Mouse (Mus musculus) ES-E14 (cell line): ENCODE measurements at regions not wholly inside any gene's neighbourhood (a gene's known extent, or its start where the extent isn't known, plus 50 kb on each side); places are given as distances from the start of the nearest gene placed in this dataset.

Source experiments
- DNase-seq: peaks from one replicate; pipeline ENCODE4 v3.0.0-alpha.2; 2013; ENCODE audit warnings: low read depth, low spot score
- H3K27ac ChIP-seq: 2 replicates; pipeline ENCODE4 v1.5.1; 2012; ENCODE audit warnings: low read depth, mild to moderate bottlenecking, low read length, moderate library complexity, mixed read lengths; ENCODE audit not compliant: poor library complexity, insufficient read depth, severe bottlenecking
- H3K36me3 ChIP-seq: 2 replicates; pipeline ENCODE4 v1.6.1; 2012; ENCODE audit warnings: mild to moderate bottlenecking, low read length, moderate library complexity, mixed read lengths; ENCODE audit not compliant: control insufficient read depth, poor library complexity, insufficient read depth, severe bottlenecking
- H3K4me1 ChIP-seq, 2 experiments: fragments of 150-350 bp in 1 of 2; sonication (generic) in 1 of 2; 2 replicates each; pipeline ENCODE4 v1.6.1; 2012; ENCODE audit warnings: low read length in 2 of 2, mild to moderate bottlenecking in 1 of 2, mixed read lengths in 1 of 2; ENCODE audit not compliant: control insufficient read depth in 2 of 2, insufficient read depth in 2 of 2, poor library complexity in 1 of 2
- H3K4me3 ChIP-seq, 2 experiments: fragments of 150-350 bp in 1 of 2; sonication (generic) in 1 of 2; 2 replicates each; pipeline ENCODE4 v1.5.1; 2012; ENCODE audit warnings: low read length in 2 of 2, low read depth in 1 of 2, mild to moderate bottlenecking in 1 of 2, mixed read lengths in 1 of 2; ENCODE audit not compliant: insufficient read depth in 1 of 2, poor library complexity in 1 of 2, severe bottlenecking in 1 of 2
- H3K9ac ChIP-seq: 2 replicates; pipeline ENCODE4 v1.6.1; 2012; ENCODE audit warnings: low read depth, mild to moderate bottlenecking, low read length, mixed read lengths; ENCODE audit not compliant: poor library complexity, insufficient read depth, severe bottlenecking
- H3K9me3 ChIP-seq: fragments of 150-350 bp; sonication (generic); 2 replicates; pipeline ENCODE4 v1.6.1; 2012; ENCODE audit warnings: low read depth, mild to moderate bottlenecking, low read length; ENCODE audit not compliant: control insufficient read depth, insufficient read depth
- CHD2 ChIP-seq: IDR thresholded peaks from 2 replicates; pipeline ENCODE4 v1.6.1; 2014; ENCODE audit warnings: mild to moderate bottlenecking, low read depth, low read length, inconsistent platforms
- HCFC1 ChIP-seq: IDR thresholded peaks from 2 replicates; pipeline ENCODE4 v1.6.1; 2012; ENCODE audit warnings: low read length, inconsistent platforms, borderline replicate concordance; ENCODE audit not compliant: insufficient read depth
- MAFK ChIP-seq: IDR thresholded peaks from 2 replicates; pipeline ENCODE4 v1.6.1; 2014; ENCODE audit warnings: mild to moderate bottlenecking, low read depth, low read length, inconsistent platforms; ENCODE audit not compliant: insufficient read depth
- ZC3H11A ChIP-seq: IDR thresholded peaks from 2 replicates; pipeline ENCODE4 v1.6.1; 2012; ENCODE audit warnings: low read depth, mild to moderate bottlenecking, inconsistent platforms, low read length, borderline replicate concordance
- ZNF384 ChIP-seq: IDR thresholded peaks from 2 replicates; pipeline ENCODE4 v1.6.1; 2012; ENCODE audit warnings: low read depth, low read length, inconsistent platforms
- in situ Hi-C, 2 experiments: fragments of 600-800 bp; cut with MboI; formaldehyde crosslinking; loops; one replicate each; pipeline ENCODE4 v1.15.1; 2025; ENCODE audit warnings: low sequenced_read_pairs in 2 of 2, inconsistent platforms in 1 of 2; ENCODE audit not compliant: unreplicated experiment in 2 of 2

- H3K27ac ChIP-seq = no peak overlapping the region
- DNase-seq = no peak
These were observed 106.6 kb downstream of the Pdcd6ip start for GRCm38 (mm10) chr9:113601451-113601850.

GRCm38 (mm10) chr9:113587260-113587659 lies 120.8 kb downstream of the Pdcd6ip start:
- no peaks in the 10 kb centered on the region for H3K9me3 ChIP-seq
- no peaks in the 10 kb centered on the region for H3K36me3 ChIP-seq
- DNase-seq = peak; percentile 49
- no peak for TF ChIP-seq ZNF384
- TF ChIP-seq ZC3H11A = no peak
- no peak for TF ChIP-seq MAFK
- TF ChIP-seq CHD2 = no peak
- no peak for TF ChIP-seq HCFC1
- in situ Hi-C loops = no loop called here
- no peak overlapping the region for H3K4me3 ChIP-seq
- no peak overlapping the region for H3K9ac ChIP-seq
- no peaks in the 10 kb centered on the region for H3K4me1 ChIP-seq
- H3K27ac ChIP-seq = no peak overlapping the region

More at GRCm38 (mm10) chr9:113601451-113601850, 106.6 kb downstream of the Pdcd6ip start:
- Histone ChIP-seq H3K9me3 (no peaks in the 10 kb centered on the region), H3K4me1 (no peaks in the 10 kb centered on the region), H3K9ac (no peak overlapping the region), H3K4me3 (no peak overlapping the region), H3K36me3 (no peaks in the 10 kb centered on the region)
- TF ChIP-seq HCFC1 = no peak
- no peak for TF ChIP-seq MAFK
- TF ChIP-seq ZNF384 = no peak
- no peak for TF ChIP-seq CHD2
- TF ChIP-seq ZC3H11A = no peak
- in situ Hi-C loops = no loop called here

- H3K27ac ChIP-seq = no peak overlapping the region
- in situ Hi-C loops = no loop called here
- no peaks in the 10 kb centered on the region for H3K9me3 ChIP-seq
- no peaks in the 10 kb centered on the region for H3K4me1 ChIP-seq
- TF ChIP-seq MAFK (no peak), ZC3H11A (no peak), ZNF384 (no peak), HCFC1 (no peak), CHD2 (no peak)
- no peak overlapping the region for H3K4me3 ChIP-seq
- no peak overlapping the region for H3K9ac ChIP-seq
- DNase-seq = no peak
- no peaks in the 10 kb centered on the region for H3K36me3 ChIP-seq
These were observed 121.6 kb downstream of the Pdcd6ip start for GRCm38 (mm10) chr9:113586477-113586876.

GRCm38 (mm10) chr9:113578221-113578620 lies 129.8 kb downstream of the Pdcd6ip start:
- in situ Hi-C loops = no loop called here
- Histone ChIP-seq H3K4me1 (no peaks in the 10 kb centered on the region), H3K9ac (no peak overlapping the region), H3K36me3 (no peaks in the 10 kb centered on the region), H3K4me3 (no peak overlapping the region), H3K27ac (no peak overlapping the region), H3K9me3 (no peaks in the 10 kb centered on the region)
- TF ChIP-seq MAFK (no peak), ZC3H11A (no peak), CHD2 (no peak), ZNF384 (no peak), HCFC1 (no peak)
- no peak for DNase-seq

GRCm38 (mm10) chr9:113568849-113569248 lies 139.2 kb downstream of the Pdcd6ip start:
- in situ Hi-C loops = no loop called here

More at GRCm38 (mm10) chr9:113568849-113569248, 139.2 kb downstream of the Pdcd6ip start:
- Histone ChIP-seq H3K27ac (no peak overlapping the region), H3K4me1 (peaks cover 0 to 2% of the 10 kb centered on the region in 2 experiments; a peak in 1 of 4 replicates), H3K9ac (no peak overlapping the region), H3K4me3 (no peak overlapping the region), H3K36me3 (no peaks in the 10 kb centered on the region), H3K9me3 (no peaks in the 10 kb centered on the region)
- DNase-seq = no peak
- no peak for TF ChIP-seq CHD2
- TF ChIP-seq ZC3H11A = no peak
- TF ChIP-seq MAFK = no peak
- TF ChIP-seq ZNF384 = no peak
- TF ChIP-seq HCFC1 = no peak
